Mouse (Mus musculus): Measurements from ENCODE around the gene Tmppe. TPM values are rescaled to one million over a fixed set of nuclear protein-coding genes. Genes with fewer than 3 reads are reported as not detected.
A peak's percentile ranks its signal among the peaks of the same experiment; 100 is the strongest.

The Tmppe gene
- polyA plus RNA-seq, 1 experiment: 6.7 TPM

GRCm38 (mm10) chr9:114394677-114395076 lies 6.2 kb upstream of the Tmppe start:
- peaks cover 20% of the 10 kb centered on the region for H3K4me1 ChIP-seq (ENCODE audit: control insufficient read depth, insufficient read depth, low read length)
- TF ChIP-seq CTCF (IDR thresholded peaks at IDR 0.05; ENCODE audit: low read depth, low read length) (no peak), POLR2A (IDR thresholded peaks at IDR 0.05; ENCODE audit: borderline replicate concordance, low read depth, low read length) (no peak)
- no peak overlapping the region for H3K4me3 ChIP-seq (ENCODE audit: insufficient read depth, low read length)
- H3K27ac ChIP-seq (ENCODE audit: insufficient read depth, low read depth, low read length): peak overlapping the region; percentile 86

DNA sequence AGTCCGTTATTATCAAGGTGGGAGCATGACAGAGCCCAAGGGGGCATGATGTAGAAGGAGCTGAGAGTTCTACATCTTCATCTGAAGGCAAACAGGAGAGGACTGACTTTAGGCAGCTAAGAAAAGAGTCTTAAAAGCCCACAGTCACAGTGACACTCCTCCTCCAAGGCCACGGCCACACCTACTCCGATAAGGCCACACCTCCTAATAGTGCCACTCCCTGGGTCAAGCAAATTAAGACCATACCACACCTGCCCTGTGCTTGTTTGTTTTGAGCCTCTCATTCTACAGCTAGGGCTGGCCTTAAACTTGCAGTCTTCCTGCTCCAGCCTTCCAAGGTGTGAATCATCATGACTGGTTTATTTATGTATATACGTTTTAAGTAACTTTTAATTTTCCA lies 5.6 kb upstream of the Tmppe start:
- TF ChIP-seq POLR2A (IDR thresholded peaks at IDR 0.05; ENCODE audit: borderline replicate concordance, low read depth, low read length): no peak
- TF ChIP-seq CTCF (IDR thresholded peaks at IDR 0.05; ENCODE audit: low read depth, low read length): no peak
- H3K27ac ChIP-seq (ENCODE audit: insufficient read depth, low read depth, low read length): peak overlapping the region; percentile 86; the same call in 1 of the 2 replicates
- H3K4me3 ChIP-seq (ENCODE audit: insufficient read depth, low read length): no peak overlapping the region
- H3K4me1 ChIP-seq (ENCODE audit: control insufficient read depth, insufficient read depth, low read length): peaks cover 20% of the 10 kb centered on the region

DNA sequence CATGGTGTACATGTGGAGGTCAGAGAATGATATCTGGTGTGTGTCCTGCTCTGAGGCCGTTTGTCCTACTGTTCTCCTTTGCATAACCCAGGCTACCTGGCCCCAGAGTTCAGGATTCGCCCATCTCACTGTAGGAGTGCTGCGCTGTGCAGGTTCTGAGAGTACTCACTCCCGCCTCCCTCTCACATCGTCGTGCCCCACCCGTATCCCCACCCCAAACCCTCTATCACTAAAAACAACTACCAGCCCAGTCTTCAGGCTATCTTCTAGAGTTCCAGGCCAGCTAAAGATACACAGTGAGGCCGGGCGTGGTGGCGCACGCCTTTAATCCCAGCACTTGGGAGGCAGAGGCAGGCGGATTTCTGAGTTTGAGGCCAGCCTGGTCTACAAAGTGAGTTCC lies 1.2 kb upstream of the Tmppe start:
- Histone ChIP-seq H3K4me1 (ENCODE audit: control insufficient read depth, insufficient read depth, low read length) (peaks cover 13% of the 10 kb centered on the region), H3K4me3 (ENCODE audit: insufficient read depth, low read length) (no peak overlapping the region)
- TF ChIP-seq POLR2A (IDR thresholded peaks at IDR 0.05; ENCODE audit: borderline replicate concordance, low read depth, low read length): no peak
- TF ChIP-seq CTCF (IDR thresholded peaks at IDR 0.05; ENCODE audit: low read depth, low read length): no peak

DNA sequence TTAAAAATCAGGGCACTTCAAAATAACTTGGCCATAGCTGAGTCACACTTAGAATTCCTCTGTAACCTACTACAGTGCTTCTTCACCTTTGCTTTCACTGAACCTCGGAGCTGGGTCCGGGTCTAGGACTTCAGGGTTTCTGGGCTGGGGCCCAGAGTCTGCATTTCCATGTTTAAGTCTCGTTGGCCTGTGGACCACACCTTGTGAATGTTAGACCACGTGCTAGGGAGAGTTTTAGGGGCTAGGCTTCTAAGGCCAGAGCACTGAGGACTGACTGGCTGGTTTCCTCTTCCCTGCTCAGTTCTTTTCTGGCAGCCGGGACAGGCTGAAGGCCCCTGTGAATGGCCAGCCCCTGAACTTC lies 337 bp upstream of the Tmppe start:
- 0 out of 2 replicates have a peak, but pooled peaks have one; percentile 63 for TF ChIP-seq POLR2A (IDR thresholded peaks at IDR 0.05; ENCODE audit: borderline replicate concordance, low read depth, low read length)
- no peak for TF ChIP-seq CTCF (IDR thresholded peaks at IDR 0.05; ENCODE audit: low read depth, low read length)
- H3K4me1 ChIP-seq (ENCODE audit: control insufficient read depth, insufficient read depth, low read length): peaks cover 5% of the 10 kb centered on the region
- peak overlapping the region; percentile 89 for H3K4me3 ChIP-seq (ENCODE audit: insufficient read depth, low read length)
- peak overlapping the region; percentile 87 for H3K27ac ChIP-seq (ENCODE audit: insufficient read depth, low read depth, low read length)

More for the DNA sequence above, 1.2 kb upstream of the Tmppe start:
- no peak overlapping the region for H3K27ac ChIP-seq (ENCODE audit: insufficient read depth, low read depth, low read length)

- H3K4me3 ChIP-seq (ENCODE audit: insufficient read depth, low read length): peak overlapping the region; percentile 89
- H3K27ac ChIP-seq (ENCODE audit: insufficient read depth, low read depth, low read length): peak overlapping the region; percentile 91
- peaks cover 5% of the 10 kb centered on the region for H3K4me1 ChIP-seq (ENCODE audit: control insufficient read depth, insufficient read depth, low read length)
- TF ChIP-seq POLR2A (IDR thresholded peaks at IDR 0.05; ENCODE audit: borderline replicate concordance, low read depth, low read length): no peak
- no peak for TF ChIP-seq CTCF (IDR thresholded peaks at IDR 0.05; ENCODE audit: low read depth, low read length)
These were observed 778 bp downstream of the Tmppe start for GRCm38 (mm10) chr9:114401685-114402080.

DNA sequence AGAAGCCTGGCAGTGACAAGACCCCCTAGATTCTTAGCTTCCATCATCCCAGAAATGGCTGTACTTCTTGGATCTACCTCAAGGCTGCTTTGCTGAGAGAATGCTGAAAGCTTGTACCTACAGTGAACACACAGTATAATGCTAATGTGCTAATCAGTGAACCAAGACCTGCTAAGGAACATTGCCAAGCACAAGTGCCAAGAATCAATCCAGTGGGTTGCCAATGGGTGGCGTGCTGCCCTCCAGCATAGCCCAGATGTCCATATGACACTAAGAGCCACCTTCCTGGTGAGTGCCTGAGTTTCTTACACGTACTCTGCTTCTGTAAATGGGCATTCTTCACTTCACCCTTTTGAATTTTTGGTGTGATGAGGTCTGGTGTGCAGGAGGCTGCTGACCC lies 6.8 kb downstream of the Tmppe start:
- no peaks in the 10 kb centered on the region for H3K4me1 ChIP-seq (ENCODE audit: control insufficient read depth, insufficient read depth, low read length)
- H3K4me3 ChIP-seq (ENCODE audit: insufficient read depth, low read length): no peak overlapping the region
- TF ChIP-seq CTCF (IDR thresholded peaks at IDR 0.05; ENCODE audit: low read depth, low read length) (no peak), POLR2A (IDR thresholded peaks at IDR 0.05; ENCODE audit: borderline replicate concordance, low read depth, low read length) (no peak)
- H3K27ac ChIP-seq (ENCODE audit: insufficient read depth, low read depth, low read length): no peak overlapping the region

DNA sequence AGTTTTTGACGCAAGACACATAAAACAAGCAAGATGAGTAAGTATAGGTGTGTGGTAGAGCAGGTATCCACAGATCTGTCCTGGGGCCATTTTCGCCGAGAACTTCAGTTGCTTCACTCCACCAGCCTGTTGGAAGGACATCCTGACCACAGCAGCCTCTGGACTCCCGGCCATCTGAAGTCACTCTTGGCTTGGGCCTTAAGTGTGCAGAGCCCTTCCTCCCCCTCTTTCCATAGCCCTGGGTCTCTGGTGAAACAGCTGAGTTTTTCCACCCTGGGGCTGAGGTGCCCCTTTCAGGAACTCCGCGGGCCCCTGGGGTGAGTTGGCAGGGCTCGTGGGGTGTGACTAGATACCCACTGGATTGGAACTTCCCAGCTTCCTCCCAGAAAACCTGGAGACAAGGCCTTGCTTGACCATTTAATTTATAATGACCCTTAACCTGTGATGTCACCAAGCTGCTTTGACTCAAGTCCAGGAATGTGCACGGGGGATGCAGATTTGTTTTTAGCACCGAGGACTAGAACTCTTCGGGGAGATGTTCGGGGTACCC lies 9.5 kb downstream of the Tmppe start:
- no peak overlapping the region for H3K4me3 ChIP-seq (ENCODE audit: insufficient read depth, low read length)
- TF ChIP-seq CTCF (IDR thresholded peaks at IDR 0.05; ENCODE audit: low read depth, low read length): no peak
- TF ChIP-seq POLR2A (IDR thresholded peaks at IDR 0.05; ENCODE audit: borderline replicate concordance, low read depth, low read length): no peak
- no peak overlapping the region for H3K27ac ChIP-seq (ENCODE audit: insufficient read depth, low read depth, low read length)
- no peaks in the 10 kb centered on the region for H3K4me1 ChIP-seq (ENCODE audit: control insufficient read depth, insufficient read depth, low read length)

DNA sequence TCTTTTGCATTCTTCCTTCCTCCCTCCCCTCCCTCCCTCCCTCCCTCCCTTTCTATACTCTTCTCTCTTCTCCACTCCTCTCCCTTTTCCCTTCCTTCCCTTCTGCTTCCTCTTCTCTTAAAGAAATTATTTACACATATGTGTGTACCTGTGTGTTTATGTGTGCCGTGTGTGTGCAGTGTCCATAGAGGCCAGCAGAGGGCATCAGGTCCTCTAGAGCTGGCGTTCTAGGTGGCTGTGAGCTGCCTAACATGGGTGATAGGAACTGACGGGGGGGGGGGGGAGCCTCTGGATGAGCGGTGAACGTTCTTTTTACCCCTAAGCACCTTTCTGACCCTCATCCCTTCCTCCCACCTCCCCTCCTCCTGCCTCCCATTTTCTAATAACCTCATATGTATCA lies 10.4 kb downstream of the Tmppe start:
- Histone ChIP-seq H3K4me3 (ENCODE audit: insufficient read depth, low read length) (no peak overlapping the region), H3K4me1 (ENCODE audit: control insufficient read depth, insufficient read depth, low read length) (no peaks in the 10 kb centered on the region), H3K27ac (ENCODE audit: insufficient read depth, low read depth, low read length) (no peak overlapping the region)
- no peak for TF ChIP-seq POLR2A (IDR thresholded peaks at IDR 0.05; ENCODE audit: borderline replicate concordance, low read depth, low read length)
- no peak for TF ChIP-seq CTCF (IDR thresholded peaks at IDR 0.05; ENCODE audit: low read depth, low read length)

DNA sequence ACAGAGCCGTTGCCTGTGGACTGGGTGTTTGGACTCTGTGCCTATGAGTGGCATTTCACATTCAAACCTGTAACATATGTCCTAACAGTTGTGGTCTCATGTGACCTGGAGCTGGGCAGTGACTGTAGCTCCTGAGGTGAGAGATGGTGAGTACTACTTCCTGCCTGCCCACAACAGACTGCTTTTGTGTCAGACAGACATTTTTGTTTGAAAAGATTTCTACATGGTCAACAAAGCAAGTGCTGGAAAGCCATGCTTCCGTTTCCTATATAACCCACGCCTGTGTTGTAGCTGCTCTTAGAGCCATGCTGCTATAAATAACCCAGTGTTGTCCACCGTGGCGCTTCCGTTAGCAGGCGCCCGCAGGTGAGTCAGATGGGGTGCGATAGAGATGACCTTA lies 11.5 kb downstream of the Tmppe start:
- H3K27ac ChIP-seq (ENCODE audit: insufficient read depth, low read depth, low read length): no peak overlapping the region
- H3K4me3 ChIP-seq (ENCODE audit: insufficient read depth, low read length): no peak overlapping the region
- H3K4me1 ChIP-seq (ENCODE audit: control insufficient read depth, insufficient read depth, low read length): no peaks in the 10 kb centered on the region
- TF ChIP-seq POLR2A (IDR thresholded peaks at IDR 0.05; ENCODE audit: borderline replicate concordance, low read depth, low read length): no peak
- TF ChIP-seq CTCF (IDR thresholded peaks at IDR 0.05; ENCODE audit: low read depth, low read length): no peak

GRCm38 (mm10) chr9:114413866-114414265 lies 13.0 kb downstream of the Tmppe start:
- Histone ChIP-seq H3K27ac (ENCODE audit: insufficient read depth, low read depth, low read length) (no peak overlapping the region), H3K4me1 (ENCODE audit: control insufficient read depth, insufficient read depth, low read length) (no peaks in the 10 kb centered on the region), H3K4me3 (ENCODE audit: insufficient read depth, low read length) (no peak overlapping the region)
- TF ChIP-seq CTCF (IDR thresholded peaks at IDR 0.05; ENCODE audit: low read depth, low read length) (no peak), POLR2A (IDR thresholded peaks at IDR 0.05; ENCODE audit: borderline replicate concordance, low read depth, low read length) (no peak)

GRCm38 (mm10) chr9:114415701-114416100 lies 14.8 kb downstream of the Tmppe start:
- Histone ChIP-seq H3K27ac (ENCODE audit: insufficient read depth, low read depth, low read length) (no peak overlapping the region), H3K4me3 (ENCODE audit: insufficient read depth, low read length) (no peak overlapping the region), H3K4me1 (ENCODE audit: control insufficient read depth, insufficient read depth, low read length) (no peaks in the 10 kb centered on the region)
- no peak for TF ChIP-seq POLR2A (IDR thresholded peaks at IDR 0.05; ENCODE audit: borderline replicate concordance, low read depth, low read length)
- peak; percentile 70 for TF ChIP-seq CTCF (IDR thresholded peaks at IDR 0.05; ENCODE audit: low read depth, low read length)
